7 mouse cellular contexts compared by ENCODE assay signal in genomic region chr7:27859301-27860251, GRCm38 (mm10). TPM values are rescaled to one million over a fixed set of nuclear protein-coding genes. Genes with fewer than 3 reads are reported as not detected.
DNase-seq lines count a peak whose midpoint lies in the region; ATAC-seq and TF ChIP-seq lines count a peak whose summit lies in the region.

No protein-coding gene starts in this region.

- TF ChIP-seq CTCF in spleen, adult 2 months (IDR thresholded peaks at IDR 0.05; ENCODE audit: extremely low read depth, insufficient read depth, insufficient read length, insufficient replicate concordance): no peak
- no peak for TF ChIP-seq CTCF in stomach, postnatal 0 days (IDR thresholded peaks at IDR 0.05; ENCODE audit: low read depth)

- peak overlapping the region; percentile 85 for H3K9ac ChIP-seq in lung, embryonic 16.5 days (ENCODE audit: low read length)
- H3K9ac ChIP-seq in stomach, postnatal 0 days (ENCODE audit: low read length): peak overlapping the region; percentile 78

- H3K4me2 ChIP-seq in lung, embryonic 16.5 days (ENCODE audit: low read depth, low read length): peak overlapping the region; percentile 78
- peak overlapping the region; percentile 75 for H3K4me2 ChIP-seq in stomach, postnatal 0 days (replicated peaks; ENCODE audit: low read depth)

- H3K27me3 ChIP-seq in spleen, adult 2 months (ENCODE audit: control insufficient read depth, insufficient read depth, low read length): no peaks in the 10 kb centered on the region
- no peaks in the 10 kb centered on the region for H3K27me3 ChIP-seq in embryonic facial prominence, embryonic 10.5 days (replicated peaks; ENCODE audit: low read depth, poor library complexity, severe bottlenecking)
- H3K27me3 ChIP-seq in hindbrain, embryonic 10.5 days (ENCODE audit: insufficient read depth, poor library complexity, severe bottlenecking): no peaks in the 10 kb centered on the region
- H3K27me3 ChIP-seq in lung, embryonic 16.5 days (ENCODE audit: control insufficient read depth, insufficient read depth, low read depth, low read length): no peaks in the 10 kb centered on the region
- no peaks in the 10 kb centered on the region for H3K27me3 ChIP-seq in stomach, postnatal 0 days (ENCODE audit: control insufficient read depth, insufficient read depth, low read length)

- no peak for TF ChIP-seq EP300 in stomach, postnatal 0 days (optimal IDR thresholded peaks at IDR 0.05)

- TF ChIP-seq POLR2A in spleen, adult 2 months (IDR thresholded peaks at IDR 0.05; ENCODE audit: low read depth, low read length): no peak

- ATAC-seq in lung, embryonic 16.5 days (ENCODE audit: low read depth): peak; percentile 41
- ATAC-seq in stomach, postnatal 0 days (ENCODE audit: low FRiP score, low TSS enrichment): peak; percentile 34; the same call in 1 of the 2 replicates

- H3K9me3 ChIP-seq in embryonic facial prominence, embryonic 10.5 days: no peaks in the 10 kb centered on the region
- H3K9me3 ChIP-seq in hindbrain, embryonic 10.5 days: peaks cover 5% of the 10 kb centered on the region; the same call in 1 of the 2 replicates
- no peaks in the 10 kb centered on the region for H3K9me3 ChIP-seq in lung, embryonic 16.5 days (ENCODE audit: control insufficient read depth, low read length)
- H3K9me3 ChIP-seq in stomach, postnatal 0 days (ENCODE audit: control insufficient read depth, low read length): no peaks in the 10 kb centered on the region

- 28% methylated on average over 10 of the region's 10 CpGs for WGBS in spleen, adult 2 months
- WGBS in embryonic facial prominence, embryonic 10.5 days: 38% methylated on average over 10 of the region's 10 CpGs
- WGBS in hindbrain, embryonic 10.5 days: 37% methylated on average over 10 of the region's 10 CpGs
- 16% methylated on average over 10 of the region's 10 CpGs for WGBS in lung, embryonic 16.5 days
- WGBS in stomach, postnatal 0 days: 13% methylated on average over 10 of the region's 10 CpGs

- H3K27ac ChIP-seq in spleen, adult 2 months (ENCODE audit: insufficient read depth, low read length): peak overlapping the region; percentile 91; the same call in 1 of the 2 replicates
- H3K27ac ChIP-seq in embryonic facial prominence, embryonic 10.5 days (replicated peaks): peak overlapping the region; percentile 86; the same call in 1 of the 2 replicates
- H3K27ac ChIP-seq in hindbrain, embryonic 10.5 days: peak overlapping the region; percentile 89
- peak overlapping the region; percentile 93 for H3K27ac ChIP-seq in lung, embryonic 16.5 days (ENCODE audit: low read length)
- H3K27ac ChIP-seq in stomach, postnatal 0 days (replicated peaks): peak overlapping the region; percentile 92

- H3K36me3 ChIP-seq in spleen, adult 2 months (ENCODE audit: control insufficient read depth, insufficient read depth, low read length): peaks cover 6% of the 10 kb centered on the region
- H3K36me3 ChIP-seq in embryonic facial prominence, embryonic 10.5 days (replicated peaks): peaks cover 38% of the 10 kb centered on the region
- H3K36me3 ChIP-seq in hindbrain, embryonic 10.5 days: peaks cover 40% of the 10 kb centered on the region
- peaks cover 7% of the 10 kb centered on the region for H3K36me3 ChIP-seq in lung, embryonic 16.5 days (ENCODE audit: control insufficient read depth, insufficient read depth, low read length)
- H3K36me3 ChIP-seq in stomach, postnatal 0 days (ENCODE audit: control insufficient read depth, insufficient read depth, low read length): peaks cover 8% of the 10 kb centered on the region; the same call in 1 of the 2 replicates

- peaks cover 6% of the 10 kb centered on the region; the same call in 1 of the 2 replicates for H3K4me1 ChIP-seq in spleen, adult 2 months (ENCODE audit: control insufficient read depth, insufficient read depth, insufficient read length)
- peaks cover 15% of the 10 kb centered on the region for H3K4me1 ChIP-seq in embryonic facial prominence, embryonic 10.5 days
- H3K4me1 ChIP-seq in hindbrain, embryonic 10.5 days (replicated peaks): peaks cover 19% of the 10 kb centered on the region
- H3K4me1 ChIP-seq in lung, embryonic 16.5 days (replicated peaks; ENCODE audit: control insufficient read depth, insufficient read depth, low read length): peaks cover 13% of the 10 kb centered on the region
- peaks cover 5% of the 10 kb centered on the region; the same call in 1 of the 2 replicates for H3K4me1 ChIP-seq in stomach, postnatal 0 days (replicated peaks; ENCODE audit: control insufficient read depth, insufficient read depth)

- no peak for DNase-seq in spleen, adult 2 months (ENCODE audit: low read depth in 1 of 2, low spot score in 2 of 2)
- no peak for DNase-seq in spleen, postnatal 14 days (ENCODE audit: low spot score in 2 of 2)
- peak; percentile 11 for DNase-seq in embryonic facial prominence, embryonic 10.5 days (ENCODE audit: low spot score)
- DNase-seq in hindbrain, embryonic 10.5 days (ENCODE audit: low spot score): no peak
- DNase-seq in stomach, postnatal 0 days (ENCODE audit: low spot score): no peak
- DNase-seq in layer of hippocampus, adult 9-10 months (ENCODE audit: low spot score): no peak

- peak overlapping the region; percentile 88 for H3K4me3 ChIP-seq in spleen, adult 2 months (ENCODE audit: extremely low read depth, insufficient read depth, insufficient read length)
- peak overlapping the region; percentile 72 for H3K4me3 ChIP-seq in embryonic facial prominence, embryonic 10.5 days
- peak overlapping the region; percentile 72 for H3K4me3 ChIP-seq in hindbrain, embryonic 10.5 days
- H3K4me3 ChIP-seq in lung, embryonic 16.5 days (ENCODE audit: low read length): peak overlapping the region; percentile 75
- H3K4me3 ChIP-seq in stomach, postnatal 0 days (ENCODE audit: low read depth, low read length): peak overlapping the region; percentile 59

RNA-seq across cellular contexts. Expression of gene Zfp607a, which starts 2.2 kb away (rescaled TPM):
- polyA plus RNA-seq in spleen, adult 2 months (2012; rRNA removed): 0.54 and 0.88 TPM in 2 replicates
- 3.6 and 3.9 TPM in 2 replicates for polyA plus RNA-seq in embryonic facial prominence, embryonic 10.5 days (2016; fragmentation: Nextera tagmentation; extraction: Ambion mirVana)
- 2.4 and 3.6 TPM in 2 replicates for polyA plus RNA-seq in hindbrain, embryonic 10.5 days (2016; fragmentation: Nextera tagmentation; extraction: Ambion mirVana)
- polyA plus RNA-seq in lung, embryonic 16.5 days (2015; fragmentation: Nextera tagmentation; extraction: Ambion mirVana): 3.6 and 4.2 TPM in 2 replicates
- 1.4 and 1.6 TPM in 2 replicates for polyA plus RNA-seq in stomach, postnatal 0 days (2015; fragmentation: Nextera tagmentation; extraction: Ambion mirVana)

RNA-seq across cellular contexts. Expression of gene Zfp59, which starts 21.2 kb away (rescaled TPM):
- polyA plus RNA-seq in spleen, adult 2 months (2012; rRNA removed): 0.25 and 0.39 TPM in 2 replicates
- 10.1 and 10.2 TPM in 2 replicates for polyA plus RNA-seq in embryonic facial prominence, embryonic 10.5 days (2016; fragmentation: Nextera tagmentation; extraction: Ambion mirVana)
- 9.0 and 11.0 TPM in 2 replicates for polyA plus RNA-seq in hindbrain, embryonic 10.5 days (2016; fragmentation: Nextera tagmentation; extraction: Ambion mirVana)
- 8.4 TPM in 2 replicates for polyA plus RNA-seq in lung, embryonic 16.5 days (2015; fragmentation: Nextera tagmentation; extraction: Ambion mirVana)
- 2.8 and 3.0 TPM in 2 replicates for polyA plus RNA-seq in stomach, postnatal 0 days (2015; fragmentation: Nextera tagmentation; extraction: Ambion mirVana)

RNA-seq across cellular contexts. Expression of gene Zfp626, which starts 52.6 kb away (rescaled TPM):
- polyA plus RNA-seq in spleen, adult 2 months (2012; rRNA removed): 0.53 and 0.75 TPM in 2 replicates
- 1.9 and 2.4 TPM in 2 replicates for polyA plus RNA-seq in embryonic facial prominence, embryonic 10.5 days (2016; fragmentation: Nextera tagmentation; extraction: Ambion mirVana)
- 1.9 and 2.0 TPM in 2 replicates for polyA plus RNA-seq in hindbrain, embryonic 10.5 days (2016; fragmentation: Nextera tagmentation; extraction: Ambion mirVana)
- polyA plus RNA-seq in lung, embryonic 16.5 days (2015; fragmentation: Nextera tagmentation; extraction: Ambion mirVana): 2.3 and 2.4 TPM in 2 replicates
- 1.3 and 1.6 TPM in 2 replicates for polyA plus RNA-seq in stomach, postnatal 0 days (2015; fragmentation: Nextera tagmentation; extraction: Ambion mirVana)
